Mouse (Mus musculus) limb, embryonic 14.5 days (tissue): ENCODE measurements around the gene Pnpla7. TPM values are rescaled to one million over a fixed set of nuclear protein-coding genes. Genes with fewer than 3 reads are reported as not detected.
A peak's percentile ranks its signal among the peaks of the same experiment; 100 is the strongest.

Experiments used
- ATAC-seq: fragments of 200-750 bp; cut with Nextera tagmentation; 2 replicates; pipeline ENCODE4 v1.8.0; 2017; ENCODE audit warnings: low read depth, moderate number of reproducible peaks, moderate TSS enrichment; ENCODE audit not compliant: low FRiP score
- DNase-seq: peaks from one replicate; pipeline ENCODE4 v3.0.0-alpha.2; 2015; ENCODE audit warnings: low spot score
- H3K27ac ChIP-seq: fragments of 300-500 bp; sonication (generic); replicated peaks from 2 replicates; pipeline ENCODE4 v1.5.1; 2014; ENCODE audit warnings: low read depth, mild to moderate bottlenecking, low read length, moderate library complexity, mixed read lengths
- H3K27me3 ChIP-seq: fragments of 300-500 bp; sonication (generic); 2 replicates; pipeline ENCODE4 v1.6.1; 2014; ENCODE audit warnings: low read length, mixed read lengths; ENCODE audit not compliant: control insufficient read depth, insufficient read depth
- H3K36me3 ChIP-seq: fragments of 300-500 bp; sonication (generic); 2 replicates; pipeline ENCODE4 v1.6.1; 2014; ENCODE audit warnings: mild to moderate bottlenecking, low read length, moderate library complexity, mixed read lengths; ENCODE audit not compliant: control insufficient read depth, insufficient read depth
- H3K4me1 ChIP-seq: fragments of 300-500 bp; sonication (generic); 2 replicates; pipeline ENCODE4 v1.6.1; 2014; ENCODE audit warnings: antibody characterized with exemption, low read length, mixed read lengths; ENCODE audit not compliant: control insufficient read depth, insufficient read depth
- H3K4me2 ChIP-seq: fragments of 300-500 bp; sonication (generic); replicated peaks from 2 replicates; pipeline ENCODE4 v1.6.1; 2014; ENCODE audit warnings: low read depth, mild to moderate bottlenecking, low read length, moderate library complexity; ENCODE audit not compliant: severe bottlenecking
- H3K4me3 ChIP-seq: fragments of 300-500 bp; sonication (generic); replicated peaks from 2 replicates; pipeline ENCODE4 v1.5.1; 2014; ENCODE audit warnings: low read length
- H3K9ac ChIP-seq: fragments of 300-500 bp; sonication (generic); 2 replicates; pipeline ENCODE4 v1.6.1; 2014; ENCODE audit warnings: mild to moderate bottlenecking, low read depth, low read length, moderate library complexity; ENCODE audit not compliant: severe bottlenecking
- H3K9me3 ChIP-seq: fragments of 300-500 bp; sonication (generic); 2 replicates; pipeline ENCODE4 v1.6.1; 2016; ENCODE audit warnings: low read length; ENCODE audit not compliant: control insufficient read depth
- POLR2A ChIP-seq: fragments of 200-500 bp; IDR thresholded peaks from 2 replicates; pipeline ENCODE4 v1.8.0; 2012; ENCODE audit warnings: inconsistent platforms, mild to moderate bottlenecking, moderate library complexity, borderline replicate concordance; ENCODE audit not compliant: insufficient read depth, insufficient read length; ENCODE audit errors: extremely low read depth
- WGBS: fragments of 180-500 bp; shearing (Covaris S2); extraction: QIAGEN DNeasy Blood & Tissue Kit; methylation state at CpG from one replicate; pipeline ENCODE4 v1.1.7; 2014; 5-methylcytosine and 5-hydroxymethylcytosine counted together
- polyA plus RNA-seq, 2 experiments: library from polyadenylated mRNA; depleted of rRNA in 1 of 2; stranded (reverse) in 1 of 2; unstranded in 1 of 2; fragments of >200 nt; fragmentation: Nextera tagmentation in 1 of 2; extraction: Ambion mirVana in 1 of 2; gene quantifications; 2 replicates each; pipeline versions ENCODE4 v1.2.1 to v1.2.3; 2012 to 2014

Pnpla7 gene
- polyA plus RNA-seq, 2 experiments, result 7.9 to 12.0 TPM

GRCm38 (mm10) chr2:25051450-25051849 lies 75.6 kb downstream of the Pnpla7 start:
- DNase-seq (no peak), ATAC-seq (no peak)
- no peak overlapping the region for H3K27ac ChIP-seq
- H3K9ac ChIP-seq, result no peak overlapping the region
- no peak overlapping the region for H3K4me3 ChIP-seq
- H3K9me3 ChIP-seq, result no peaks in the 10 kb centered on the region
- H3K27me3 ChIP-seq, result no peaks in the 10 kb centered on the region
- no peak for TF ChIP-seq POLR2A
- WGBS, result 84% methylated on average over 8 of the region's 8 CpGs
- H3K4me2 ChIP-seq, result no peak overlapping the region
- no peaks in the 10 kb centered on the region; the same call in 1 of the 2 replicates for H3K36me3 ChIP-seq
- H3K4me1 ChIP-seq, result peaks cover 9% of the 10 kb centered on the region

- Histone ChIP-seq H3K4me1 (peaks cover 9% of the 10 kb centered on the region), H3K4me2 (no peak overlapping the region), H3K9ac (no peak overlapping the region), H3K27ac (no peak overlapping the region), H3K9me3 (no peaks in the 10 kb centered on the region), H3K4me3 (no peak overlapping the region), H3K36me3 (peaks cover 12% of the 10 kb centered on the region; the same call in 1 of the 2 replicates), H3K27me3 (no peaks in the 10 kb centered on the region)
- ATAC-seq (no peak), DNase-seq (no peak)
- TF ChIP-seq POLR2A, result no peak
- WGBS, result 91% methylated on average over 6 of the region's 6 CpGs
Measured at GRCm38 (mm10) chr2:25053101-25053500, 77.3 kb downstream of the Pnpla7 start.

- peak within 1 kb of the TSS; percentile 77 for H3K4me2 ChIP-seq
- H3K36me3 ChIP-seq, result peaks cover 23% of the 10 kb centered on the region; the same call in 1 of the 2 replicates
- ATAC-seq, result peak; percentile 90
- H3K27me3 ChIP-seq, result no peaks in the 10 kb centered on the region
- WGBS, result 8% methylated on average over 30 of the region's 47 CpGs
- peaks cover 9% of the 10 kb centered on the region for H3K4me1 ChIP-seq
- no peaks in the 10 kb centered on the region for H3K9me3 ChIP-seq
- H3K4me3 ChIP-seq, result peak within 1 kb of the TSS; percentile 77
- peak within 1 kb of the TSS; percentile 79 for H3K9ac ChIP-seq
- H3K27ac ChIP-seq, result no peak within 1 kb of the TSS
- TF ChIP-seq POLR2A, result peak; percentile 65; the same call in 1 of the 2 replicates
- peak; percentile 84 for DNase-seq
Measured at GRCm38 (mm10) chr2:25054221-25055067, 78.6 kb downstream of the Pnpla7 start, which contains the start of gene Nsmf. Nsmf (plus strand) TSS chr2:25054355.

GRCm38 (mm10) chr2:25055068-25055405 lies 79.2 kb downstream of the Pnpla7 start:
- Histone ChIP-seq H3K4me2 (peak overlapping the region; percentile 77), H3K9ac (peak overlapping the region; percentile 79), H3K9me3 (no peaks in the 10 kb centered on the region), H3K36me3 (peaks cover 29% of the 10 kb centered on the region), H3K27ac (no peak overlapping the region), H3K4me1 (peaks cover 9% of the 10 kb centered on the region), H3K4me3 (peak overlapping the region; percentile 77), H3K27me3 (no peaks in the 10 kb centered on the region)
- WGBS, result 70% methylated on average over 2 of the region's 2 CpGs
- DNase-seq, result no peak
- ATAC-seq, result no peak
- no peak for TF ChIP-seq POLR2A

- H3K36me3 ChIP-seq, result peaks cover 35% of the 10 kb centered on the region
- WGBS, result 88% methylated on average over 21 of the region's 21 CpGs
- H3K27ac ChIP-seq, result no peak overlapping the region
- DNase-seq (no peak), ATAC-seq (no peak)
- H3K4me1 ChIP-seq, result peaks cover 9% of the 10 kb centered on the region
- no peaks in the 10 kb centered on the region for H3K9me3 ChIP-seq
- peak overlapping the region; percentile 77 for H3K4me2 ChIP-seq
- TF ChIP-seq POLR2A, result no peak
- H3K9ac ChIP-seq, result peak overlapping the region; percentile 79
- H3K27me3 ChIP-seq, result no peaks in the 10 kb centered on the region
- H3K4me3 ChIP-seq, result peak overlapping the region; percentile 77
Measured at GRCm38 (mm10) chr2:25055409-25056155, 79.7 kb downstream of the Pnpla7 start.
